Mouse (Mus musculus) lung, embryonic 15.5 days (tissue): ENCODE results near the gene Krt15. TPM values are rescaled to one million over a fixed set of nuclear protein-coding genes. Genes with fewer than 3 reads are reported as not detected.

Experiments
- ATAC-seq: fragments of 200-750 bp; cut with Nextera tagmentation; 2 replicates; pipeline ENCODE4 v1.8.0; 2017; ENCODE audit warnings: moderate number of reproducible peaks, borderline replicate concordance; ENCODE audit not compliant: low FRiP score, low TSS enrichment; ENCODE audit errors: extremely low read depth
- H3K27ac ChIP-seq: fragments of 300-500 bp; sonication (generic); 2 replicates; pipeline ENCODE4 v1.5.1; 2015; ENCODE audit warnings: moderate library complexity, mild to moderate bottlenecking, inconsistent platforms
- H3K27me3 ChIP-seq: fragments of 300-500 bp; sonication (generic); 2 replicates; pipeline ENCODE4 v1.6.1; 2015; ENCODE audit warnings: inconsistent platforms
- H3K36me3 ChIP-seq: fragments of 300-500 bp; sonication (generic); 2 replicates; pipeline ENCODE4 v1.6.1; 2015; ENCODE audit warnings: inconsistent platforms
- H3K4me1 ChIP-seq: fragments of 300-500 bp; sonication (generic); 2 replicates; pipeline ENCODE4 v1.6.1; 2015; ENCODE audit warnings: inconsistent platforms
- H3K4me2 ChIP-seq: fragments of 300-500 bp; sonication (generic); 2 replicates; pipeline ENCODE4 v1.6.1; 2015; ENCODE audit warnings: inconsistent platforms, mild to moderate bottlenecking, moderate library complexity
- H3K4me3 ChIP-seq: fragments of 300-500 bp; sonication (generic); 2 replicates; pipeline ENCODE4 v1.5.1; 2015; ENCODE audit warnings: mild to moderate bottlenecking, inconsistent platforms
- H3K9ac ChIP-seq: fragments of 300-500 bp; sonication (generic); 2 replicates; pipeline ENCODE4 v1.6.1; 2015; ENCODE audit warnings: inconsistent platforms
- H3K9me3 ChIP-seq: fragments of 300-500 bp; sonication (generic); 2 replicates; pipeline ENCODE4 v1.6.1; 2016; ENCODE audit warnings: inconsistent platforms
- WGBS: fragments of 180-500 bp; shearing (Covaris S2); methylation state at CpG from one replicate; pipeline ENCODE4 v1.1.7; 2015; 5-methylcytosine and 5-hydroxymethylcytosine counted together
- polyA plus RNA-seq: library from polyadenylated mRNA; unstranded; fragments of >200 nt; fragmentation: Nextera tagmentation; extraction: Ambion mirVana; gene quantifications from 2 replicates; pipeline ENCODE4 v1.2.1, GENCODE M21; 2015

Gene Krt15
- polyA plus RNA-seq, 1 experiment from 2014 or later = 59.3 TPM

DNA sequence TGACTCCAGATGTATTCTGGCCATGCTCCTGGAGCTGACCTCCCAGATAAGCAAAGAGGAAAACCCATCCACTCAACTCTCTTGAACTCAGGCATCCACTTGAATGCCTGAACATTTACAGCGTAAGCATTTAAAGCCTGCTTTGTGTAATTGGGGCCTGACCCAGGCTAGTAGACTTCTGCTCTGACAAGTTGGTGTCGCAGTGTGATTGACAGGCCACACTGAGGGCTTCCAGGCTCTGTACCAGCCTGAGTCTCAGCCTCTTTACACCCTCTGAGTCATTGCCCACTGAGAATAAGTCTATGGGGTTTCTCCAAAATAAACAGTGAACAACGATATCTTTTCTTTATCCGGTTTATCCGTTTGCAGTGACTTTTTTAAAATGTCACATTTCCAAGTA, 15.4 kb downstream of the Krt15 start:
- Histone ChIP-seq H3K27me3 (no peaks in the 10 kb centered on the region), H3K27ac (no peak overlapping the region), H3K9ac (no peak overlapping the region), H3K36me3 (no peaks in the 10 kb centered on the region), H3K4me1 (peaks cover 6% of the 10 kb centered on the region; the same call in 1 of the 2 replicates), H3K4me3 (no peak overlapping the region), H3K9me3 (no peaks in the 10 kb centered on the region), H3K4me2 (no peak overlapping the region)
- WGBS = 60% methylated on average over 5 of the region's 5 CpGs
- ATAC-seq = no peak

DNA sequence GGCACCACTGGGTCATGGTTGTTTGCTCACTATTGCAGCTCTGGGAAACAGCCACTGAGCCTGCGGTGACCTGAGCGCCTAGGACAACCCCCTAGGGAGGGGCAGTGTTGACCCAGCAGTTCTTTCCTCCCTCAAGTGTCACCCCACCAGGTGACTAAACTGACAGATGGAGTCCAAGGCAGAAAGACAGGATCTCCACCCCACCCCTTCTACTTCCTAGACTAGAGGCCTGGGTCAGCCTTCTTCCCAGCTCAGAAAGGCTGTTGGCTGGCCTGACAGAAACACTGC, 22.0 kb downstream of the Krt15 start:
- peak; percentile 64 for ATAC-seq
- WGBS = 42% methylated on average over 2 of the region's 2 CpGs
- Histone ChIP-seq H3K4me3 (no peak overlapping the region), H3K27ac (peak overlapping the region; percentile 26; the same call in 1 of the 2 replicates), H3K9ac (no peak overlapping the region), H3K4me1 (peaks cover 14% of the 10 kb centered on the region; the same call in 1 of the 2 replicates), H3K4me2 (no peak overlapping the region), H3K9me3 (no peaks in the 10 kb centered on the region), H3K27me3 (no peaks in the 10 kb centered on the region), H3K36me3 (no peaks in the 10 kb centered on the region)

DNA sequence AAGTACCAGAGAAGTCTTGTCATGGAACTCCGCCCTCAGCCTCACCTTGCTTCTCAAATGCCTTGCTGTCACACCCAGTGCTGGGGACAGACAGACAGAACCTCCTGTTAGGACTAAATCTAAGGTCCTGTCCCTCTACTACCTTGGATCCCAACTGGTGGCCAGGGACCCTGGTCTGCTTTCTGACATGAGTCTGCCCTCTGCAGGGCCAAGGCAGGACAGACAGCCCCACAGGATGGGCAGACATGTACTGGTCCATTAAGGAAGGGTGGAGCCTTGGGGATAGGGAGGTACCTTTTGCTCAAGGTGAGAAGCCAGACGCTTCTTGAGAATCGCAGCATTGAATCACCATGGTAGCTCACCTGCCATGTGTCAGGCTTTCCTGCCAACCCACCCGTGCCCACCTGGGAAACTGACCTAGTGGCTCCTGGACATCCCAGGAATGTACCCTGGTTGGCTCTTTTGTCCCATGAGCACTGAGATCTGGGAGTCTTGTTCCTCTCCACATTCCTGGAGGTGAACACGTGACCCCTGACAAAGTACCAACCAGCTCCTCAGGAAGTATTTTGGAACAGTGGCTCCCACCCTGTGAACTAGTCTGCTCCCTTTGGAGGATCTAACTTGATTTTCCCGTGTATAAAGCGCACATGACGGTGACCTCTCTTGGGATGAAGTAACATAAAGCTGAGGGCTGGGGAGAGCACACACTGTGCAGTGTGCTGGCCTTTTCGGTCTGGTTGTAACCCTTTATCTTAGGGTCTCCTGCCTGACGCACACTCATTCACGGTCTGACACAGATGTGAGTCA, 22.6 kb downstream of the Krt15 start:
- H3K4me3 ChIP-seq = no peak overlapping the region
- H3K9me3 ChIP-seq = no peaks in the 10 kb centered on the region
- H3K4me1 ChIP-seq = peaks cover 14% of the 10 kb centered on the region; the same call in 1 of the 2 replicates
- peak overlapping the region; percentile 26; the same call in 1 of the 2 replicates for H3K27ac ChIP-seq
- no peak overlapping the region for H3K9ac ChIP-seq
- H3K4me2 ChIP-seq = no peak overlapping the region
- ATAC-seq = peak; percentile 7; the same call in 1 of the 2 replicates
- WGBS = 50% methylated on average over 11 of the region's 11 CpGs
- H3K27me3 ChIP-seq = no peaks in the 10 kb centered on the region
- no peaks in the 10 kb centered on the region for H3K36me3 ChIP-seq

DNA sequence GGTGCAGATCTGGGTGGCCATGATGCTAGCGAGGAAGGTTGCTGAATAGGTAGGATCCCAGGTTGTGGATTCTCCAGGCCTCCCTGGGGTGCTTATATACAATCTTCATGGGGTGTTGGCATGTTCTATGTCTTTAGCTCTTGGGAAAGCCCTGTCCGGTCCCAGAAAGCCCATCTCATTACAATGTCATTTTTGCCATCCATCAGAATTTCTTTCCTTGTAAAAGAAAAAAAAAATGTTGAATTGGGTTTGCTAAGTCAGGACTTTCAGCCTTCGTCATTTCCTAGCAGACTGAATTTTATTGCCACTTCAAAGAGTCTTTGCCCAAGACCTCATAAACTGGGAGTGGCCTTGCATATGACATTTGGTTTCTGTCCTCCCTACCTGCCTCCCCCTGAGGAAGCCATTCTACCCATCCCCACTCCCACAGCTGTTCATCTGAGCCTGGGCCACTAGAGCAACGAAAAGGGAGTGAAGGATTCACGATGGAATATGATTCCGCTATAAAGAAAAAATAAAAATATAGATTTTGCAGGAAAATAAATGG, 30.1 kb downstream of the Krt15 start, which contains the start of gene Krt36:
Gene Krt36, minus strand, starts transcription at position 51 of the 547 bp plus-strand sequence.
- WGBS = 84% methylated on average over 6 of the region's 6 CpGs
- Histone ChIP-seq H3K27ac (no peak within 1 kb of the TSS), H3K4me2 (no peak within 1 kb of the TSS), H3K4me3 (no peak within 1 kb of the TSS), H3K9ac (no peak within 1 kb of the TSS), H3K36me3 (no peaks in the 10 kb centered on the region), H3K4me1 (no peaks in the 10 kb centered on the region), H3K9me3 (no peaks in the 10 kb centered on the region), H3K27me3 (no peaks in the 10 kb centered on the region)
- ATAC-seq = no peak

DNA sequence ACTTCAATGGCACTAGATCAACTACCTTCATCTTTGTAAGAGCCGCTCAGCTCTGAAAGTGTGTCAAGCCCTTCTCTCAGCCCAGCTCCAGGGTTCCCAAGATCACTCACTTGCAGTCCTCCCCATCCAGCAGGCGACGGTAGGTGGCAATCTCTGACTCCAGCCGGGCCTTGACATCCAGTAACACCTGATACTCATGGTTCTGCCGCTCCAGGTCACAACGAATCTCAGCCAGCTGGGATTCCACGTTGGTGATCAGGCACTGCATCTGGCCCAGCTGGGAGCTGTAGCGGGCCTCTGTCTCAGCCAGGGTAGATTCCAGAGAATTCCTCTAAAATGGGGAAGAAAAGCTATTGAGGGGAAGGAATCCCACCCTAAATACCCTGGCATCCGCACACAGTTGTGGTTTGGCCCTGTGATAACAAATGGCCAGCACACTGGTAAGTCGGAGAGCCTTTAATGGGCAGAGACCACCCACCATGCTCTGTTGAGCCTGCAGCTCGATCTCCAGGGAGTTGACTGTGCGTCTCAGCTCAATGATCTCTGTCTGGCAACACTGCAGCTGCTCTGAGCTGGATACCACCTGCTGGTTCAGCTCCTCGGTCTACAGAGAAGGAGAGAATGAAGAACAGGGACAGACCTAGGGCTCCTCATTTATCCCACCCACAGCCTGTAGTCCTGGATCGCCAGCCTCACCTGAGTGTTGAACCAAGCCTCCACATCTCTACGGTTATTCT, 32.9 kb downstream of the Krt15 start:
- 54% methylated on average over 15 of the region's 15 CpGs for WGBS
- no peak overlapping the region for H3K9ac ChIP-seq
- no peaks in the 10 kb centered on the region for H3K27me3 ChIP-seq
- no peaks in the 10 kb centered on the region for H3K36me3 ChIP-seq
- no peaks in the 10 kb centered on the region for H3K4me1 ChIP-seq
- no peak overlapping the region for H3K4me3 ChIP-seq
- no peak for ATAC-seq
- H3K9me3 ChIP-seq = no peaks in the 10 kb centered on the region
- no peak overlapping the region for H3K4me2 ChIP-seq
- no peak overlapping the region for H3K27ac ChIP-seq

DNA sequence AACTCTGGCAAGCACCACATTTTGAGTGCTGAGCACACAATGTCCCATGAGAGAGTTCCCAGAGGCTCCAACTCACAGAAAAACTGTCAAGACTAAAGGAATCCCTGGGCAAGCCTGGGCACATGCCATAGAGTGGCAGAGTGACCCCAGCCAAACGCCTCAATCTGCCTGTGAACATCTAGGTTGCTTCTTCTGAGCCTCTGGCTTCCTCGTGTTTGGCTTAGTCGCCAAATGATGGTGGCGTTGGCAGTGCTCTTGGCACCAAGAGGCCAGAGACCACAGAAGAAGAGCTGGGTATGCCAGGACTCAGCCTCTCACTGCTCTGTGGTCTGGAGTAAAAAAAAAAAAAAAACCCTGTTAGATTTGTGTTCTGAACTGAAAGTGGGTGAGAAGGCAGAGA, 35.3 kb downstream of the Krt15 start:
- Histone ChIP-seq H3K36me3 (no peaks in the 10 kb centered on the region), H3K9ac (no peak overlapping the region)
- ATAC-seq = no peak

DNA sequence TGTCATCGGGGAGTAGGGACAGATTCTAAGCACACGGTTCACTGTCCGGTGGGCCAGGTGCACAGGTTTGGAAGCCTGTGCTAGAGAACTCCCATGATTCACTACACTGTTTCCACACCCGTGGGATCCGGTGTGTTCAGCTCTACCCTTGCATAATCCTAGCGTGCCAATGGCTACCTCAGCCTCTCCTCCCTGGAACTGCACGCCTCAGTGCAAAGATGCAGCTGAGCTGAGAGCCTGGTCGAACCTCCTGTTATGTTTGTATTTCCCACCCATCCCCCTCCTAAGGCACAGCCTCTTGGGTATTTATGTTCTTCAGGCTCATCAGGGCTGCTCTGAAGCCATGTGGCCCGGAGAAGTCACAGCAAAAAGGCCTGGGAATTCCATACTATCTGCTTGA, 37.9 kb downstream of the Krt15 start:
- no peak for ATAC-seq
- H3K27ac ChIP-seq = no peak overlapping the region

More for the DNA sequence above, 35.3 kb downstream of the Krt15 start:
- H3K27me3 ChIP-seq = no peaks in the 10 kb centered on the region
- WGBS = 78% methylated on average over 4 of the region's 4 CpGs
- no peak overlapping the region for H3K27ac ChIP-seq
- H3K4me1 ChIP-seq = no peaks in the 10 kb centered on the region
- no peak overlapping the region for H3K4me3 ChIP-seq
- H3K4me2 ChIP-seq = no peak overlapping the region
- no peaks in the 10 kb centered on the region for H3K9me3 ChIP-seq

DNA sequence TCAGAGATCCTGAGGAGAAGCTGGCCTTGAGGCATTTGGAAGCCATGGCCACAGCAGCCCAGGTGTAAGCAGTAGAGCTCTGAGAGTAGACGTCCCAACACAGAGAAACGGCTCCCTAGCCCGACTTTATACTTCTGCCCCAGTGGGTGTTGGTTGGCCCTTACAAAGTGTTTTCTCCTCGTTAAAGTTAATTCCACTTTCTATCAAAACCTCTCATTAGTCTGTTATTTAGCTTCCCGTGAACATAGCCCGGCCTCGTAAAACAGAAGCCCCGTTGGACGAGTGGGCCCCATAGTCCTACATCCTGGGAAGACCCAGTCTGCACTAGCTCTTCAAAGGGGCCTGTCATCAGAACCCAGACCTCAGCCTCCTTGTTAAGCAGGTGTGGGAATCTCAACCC, 39.6 kb downstream of the Krt15 start, which contains the start of gene Krt35:
Gene Krt35, minus strand, starts transcription at position 101 of the 400 bp plus-strand sequence.
- H3K9me3 ChIP-seq = no peaks in the 10 kb centered on the region
- H3K9ac ChIP-seq = no peak within 1 kb of the TSS
- no peak within 1 kb of the TSS for H3K4me2 ChIP-seq
- no peak within 1 kb of the TSS for H3K4me3 ChIP-seq
- H3K36me3 ChIP-seq = no peaks in the 10 kb centered on the region
- H3K27me3 ChIP-seq = no peaks in the 10 kb centered on the region
- 83% methylated on average over 9 of the region's 9 CpGs for WGBS
- no peaks in the 10 kb centered on the region for H3K4me1 ChIP-seq
- ATAC-seq = no peak
- H3K27ac ChIP-seq = no peak within 1 kb of the TSS

More for the DNA sequence above, 37.9 kb downstream of the Krt15 start:
- Histone ChIP-seq H3K27me3 (no peaks in the 10 kb centered on the region), H3K36me3 (no peaks in the 10 kb centered on the region), H3K4me1 (no peaks in the 10 kb centered on the region), H3K9me3 (no peaks in the 10 kb centered on the region), H3K9ac (no peak overlapping the region), H3K4me2 (no peak overlapping the region), H3K4me3 (no peak overlapping the region)
- 50% methylated on average over 9 of the region's 9 CpGs for whole genome bisulfite sequencing

DNA sequence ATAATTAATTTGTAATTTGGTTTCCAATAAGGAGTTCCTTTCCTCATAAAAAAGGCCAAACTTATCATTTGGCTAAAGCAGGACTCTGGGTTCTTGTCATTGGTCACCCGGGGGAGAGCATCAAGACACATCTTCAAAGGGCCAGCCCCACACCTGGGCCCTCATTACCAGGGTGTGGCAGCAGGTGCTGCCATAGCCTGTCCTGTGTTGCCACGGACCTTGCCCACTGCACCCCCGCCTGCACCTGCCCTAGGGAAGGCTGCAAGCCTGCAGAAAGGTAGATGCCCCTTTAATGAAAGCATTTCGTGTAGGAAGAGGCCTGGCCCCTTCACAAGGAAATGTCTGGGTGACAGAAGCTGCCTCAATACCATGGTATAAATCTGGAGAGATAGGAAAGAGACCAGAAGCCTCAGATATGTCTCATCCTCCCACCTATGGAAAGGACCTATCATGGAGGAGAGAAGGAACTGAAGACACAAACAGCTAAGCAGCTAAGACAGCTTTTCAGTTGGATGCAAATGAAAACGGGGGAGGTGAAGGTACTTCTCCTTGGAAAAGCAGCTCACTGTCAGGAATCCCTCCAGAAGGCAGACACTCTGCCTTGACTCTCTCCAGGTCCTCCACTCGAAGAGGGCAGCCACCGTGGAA, 47.2 kb downstream of the Krt15 start:
- Histone ChIP-seq H3K27me3 (no peaks in the 10 kb centered on the region), H3K9ac (no peak overlapping the region), H3K4me1 (no peaks in the 10 kb centered on the region), H3K27ac (no peak overlapping the region), H3K4me2 (no peak overlapping the region), H3K36me3 (no peaks in the 10 kb centered on the region), H3K4me3 (no peak overlapping the region), H3K9me3 (no peaks in the 10 kb centered on the region)
- no peak for ATAC-seq
- 69% methylated on average over 7 of the region's 7 CpGs for WGBS

DNA sequence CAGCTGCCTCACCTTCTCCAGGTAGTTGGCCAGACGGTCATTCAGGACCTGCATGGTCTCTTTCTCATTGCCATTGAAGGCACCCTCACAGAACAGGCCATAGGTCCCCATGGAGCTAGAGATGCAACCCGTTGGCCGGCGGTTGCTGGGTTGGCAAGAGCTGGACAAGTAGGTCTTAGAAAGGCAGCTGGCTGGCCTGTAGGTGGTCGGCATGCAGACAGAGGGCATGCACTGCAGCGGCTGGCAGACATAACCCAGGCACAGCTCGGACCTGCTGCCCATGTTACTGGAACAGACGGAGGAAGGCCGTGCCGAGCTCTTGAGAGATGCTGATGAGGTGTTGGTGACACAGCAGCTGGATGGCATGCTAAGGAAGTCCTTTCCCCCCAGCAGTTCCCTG, 47.9 kb downstream of the Krt15 start, which contains the start of gene Krt32:
Gene Krt32, minus strand, starts transcription at position 366 of the 400 bp plus-strand sequence.
- Histone ChIP-seq H3K9me3 (no peaks in the 10 kb centered on the region), H3K9ac (no peak within 1 kb of the TSS), H3K36me3 (no peaks in the 10 kb centered on the region), H3K4me1 (no peaks in the 10 kb centered on the region), H3K4me3 (no peak within 1 kb of the TSS), H3K4me2 (no peak within 1 kb of the TSS), H3K27me3 (no peaks in the 10 kb centered on the region), H3K27ac (no peak within 1 kb of the TSS)
- ATAC-seq = no peak
- WGBS = 87% methylated on average over 10 of the region's 10 CpGs
